In genomic region chr2:132701451-132701886, GRCm38 (mm10) we compare ENCODE assay signal across 8 mouse cellular contexts. TPM values are rescaled to one million over a fixed set of nuclear protein-coding genes. Genes with fewer than 3 reads are reported as not detected.
DNase-seq lines count a peak whose midpoint lies in the region; ATAC-seq and TF ChIP-seq lines count a peak whose summit lies in the region.

No protein-coding gene starts in this region.

- peaks cover 8% of the 10 kb centered on the region; the same call in 1 of the 2 replicates for H3K36me3 ChIP-seq in limb, embryonic 12.5 days
- H3K36me3 ChIP-seq in midbrain, embryonic 13.5 days = peaks cover 17% of the 10 kb centered on the region; the same call in 1 of the 2 replicates

- no peak overlapping the region for H3K27ac ChIP-seq in gastrocnemius, adult 2 months
- H3K27ac ChIP-seq in limb, embryonic 12.5 days = no peak overlapping the region
- H3K27ac ChIP-seq in midbrain, embryonic 13.5 days = no peak overlapping the region

- H3K9ac ChIP-seq in limb, embryonic 12.5 days (replicated peaks) = no peak overlapping the region
- no peak overlapping the region for H3K9ac ChIP-seq in midbrain, embryonic 13.5 days (replicated peaks)

- no peak overlapping the region for H3K4me3 ChIP-seq in gastrocnemius, adult 2 months
- no peak overlapping the region for H3K4me3 ChIP-seq in limb, embryonic 12.5 days (replicated peaks)
- no peak overlapping the region for H3K4me3 ChIP-seq in midbrain, embryonic 13.5 days (replicated peaks)

- H3K27me3 ChIP-seq in limb, embryonic 12.5 days = no peaks in the 10 kb centered on the region
- H3K27me3 ChIP-seq in midbrain, embryonic 13.5 days = no peaks in the 10 kb centered on the region

- 17% methylated on average over 7 of the region's 7 CpGs for WGBS in limb, embryonic 12.5 days
- WGBS in midbrain, embryonic 13.5 days = 20% methylated on average over 7 of the region's 7 CpGs

- intact Hi-C loops in gastrocnemius, adult 2 months (cut with DNase I) = loop anchor here (1.0 to 10.0 kb wide), 2 partner anchors 184 to 397 kb away; no protein-coding TSS in a partner anchor

- H3K9me3 ChIP-seq in limb, embryonic 12.5 days = no peaks in the 10 kb centered on the region
- H3K9me3 ChIP-seq in midbrain, embryonic 13.5 days = no peaks in the 10 kb centered on the region

- ATAC-seq in limb, embryonic 12.5 days (ENCODE audit: insufficient number of reproducible peaks, insufficient read depth, low FRiP score, low TSS enrichment, low read depth) = peak; percentile 61; the same call in 1 of the 2 replicates
- ATAC-seq in midbrain, embryonic 13.5 days = peak; percentile 79

- DNase-seq in 3T3-L1 (ENCODE audit: low read depth, low spot score) = peak; percentile 77
- DNase-seq in R1 (ENCODE audit: low read depth, low spot score) = peak; percentile 87
- DNase-seq in cerebellum, postnatal 25 days = peak; percentile 83 to 88
- DNase-seq in gastrocnemius, adult 2 months = peak; percentile 80
- DNase-seq in kidney, adult 11 months = peak; percentile 19
- peak; percentile 60 to 79 for DNase-seq in spleen, postnatal 14 days (ENCODE audit: low spot score in 2 of 2)

- TF ChIP-seq CTCF in gastrocnemius, adult 2 months (IDR thresholded peaks at IDR 0.05) = peak; percentile 85

- no peaks in the 10 kb centered on the region for H3K4me1 ChIP-seq in limb, embryonic 12.5 days (replicated peaks)
- no peaks in the 10 kb centered on the region for H3K4me1 ChIP-seq in midbrain, embryonic 13.5 days (replicated peaks)

- no peak overlapping the region for H3K4me2 ChIP-seq in limb, embryonic 12.5 days
- H3K4me2 ChIP-seq in midbrain, embryonic 13.5 days (replicated peaks) = no peak overlapping the region

RNA-seq across cellular contexts. Expression of gene Shld1, which starts 14.7 kb away (rescaled TPM):
- 1 to 10 TPM; 6.2 to 6.9 TPM for total RNA-seq in gastrocnemius, adult 2 months (2021)
- 18.2 and 19.9 TPM in 2 replicates for polyA plus RNA-seq in limb, embryonic 12.5 days (2016; fragmentation: Nextera tagmentation; extraction: Ambion mirVana)
- 22.2 and 23.5 TPM in 2 replicates for polyA plus RNA-seq in midbrain, embryonic 13.5 days (2015; fragmentation: Nextera tagmentation; extraction: Ambion mirVana)

Comparison
In these comparisons a context has a peak if more than half of its experiments do, and no peak if none do; other contexts are left out.
1. DNase-seq: peak in every context shown above with its lines; median percentile 87 in R1; 86 in cerebellum, postnatal 25 days; 80 in gastrocnemius, adult 2 months; 77 in 3T3-L1; 70 in spleen, postnatal 14 days; 19 in kidney, adult 11 months.